Mouse (Mus musculus): Measurements from ENCODE around the gene Theg. TPM values are rescaled to one million over a fixed set of nuclear protein-coding genes. Genes with fewer than 3 reads are reported as not detected.

Theg gene
- total and polyA plus RNA-seq, 3 experiments = not detected

DNA sequence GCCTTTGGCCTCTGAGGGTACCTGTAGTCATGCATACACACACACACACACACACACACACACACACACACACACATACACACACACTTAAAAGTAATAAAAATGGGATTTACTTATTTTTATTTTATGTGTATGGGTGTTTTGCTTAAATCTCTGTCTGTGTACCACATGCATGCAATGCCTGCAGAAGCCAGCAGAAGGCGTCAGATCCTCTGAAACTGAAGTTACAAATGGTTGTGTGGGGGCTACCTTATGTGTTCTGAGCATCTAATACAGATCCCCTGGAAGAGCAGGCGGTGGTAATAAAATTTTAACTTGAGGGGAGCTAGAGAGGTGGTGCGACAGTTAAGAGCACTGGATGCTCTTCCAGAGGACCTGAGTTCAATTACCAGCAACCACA, 59.0 kb downstream of the Theg start:
- Histone ChIP-seq H3K4me3 (ENCODE audit: control insufficient read depth in 1 of 2, insufficient read depth in 1 of 2, low read depth in 2 of 2, low read length in 2 of 2) (no peak overlapping the region), H3K79me2 (ENCODE audit: control insufficient read depth, insufficient read depth, low read length, poor library complexity) (no peaks in the 10 kb centered on the region), H3K36me3 (ENCODE audit: control insufficient read depth in 1 of 2, insufficient read depth in 2 of 2, low read length in 2 of 2) (no peaks in the 10 kb centered on the region), H3K9me3 (replicated peaks; ENCODE audit: insufficient read depth, low read length) (no peaks in the 10 kb centered on the region), H3K27me3 (ENCODE audit: control insufficient read depth in 1 of 2, insufficient read depth in 2 of 2, low read length in 2 of 2) (no peaks in the 10 kb centered on the region), H3K9ac (ENCODE audit: control insufficient read depth, low read depth, low read length, poor library complexity, severe bottlenecking) (no peak overlapping the region), H3K4me1 (ENCODE audit: control insufficient read depth in 1 of 2, insufficient read depth in 2 of 2, low read length in 2 of 2) (no peaks in the 10 kb centered on the region), H3K27ac (ENCODE audit: control insufficient read depth, low read depth, low read length) (no peak overlapping the region)
- peak; percentile 31 for TF ChIP-seq SMC3 (IDR thresholded peaks at IDR 0.05; ENCODE audit: low read depth, low read length)
- no peak for TF ChIP-seq POLR2A (IDR thresholded peaks at IDR 0.05; ENCODE audit: control insufficient read depth in 1 of 2, insufficient read depth in 1 of 2, low read depth in 1 of 2, low read length in 2 of 2, poor library complexity in 1 of 2)
- no peak for TF ChIP-seq MEF2A (IDR thresholded peaks at IDR 0.05; ENCODE audit: extremely low read depth, insufficient replicate concordance, low read depth, low read length, poor library complexity, severe bottlenecking)
- peak; percentile 15 for TF ChIP-seq RAD21 (IDR thresholded peaks at IDR 0.05; ENCODE audit: low read depth, low read length)
- TF ChIP-seq NELFE (IDR thresholded peaks at IDR 0.05; ENCODE audit: low read depth, low read length) = no peak
- peak; percentile 21 to 55 (median 48); a peak in 5 of 6 replicates for TF ChIP-seq CTCF (IDR thresholded peaks at IDR 0.05 in 2 of 3, conservative IDR thresholded peaks at IDR 0.05 in 1 of 3; ENCODE audit: control insufficient read depth in 1 of 3, insufficient read depth in 1 of 3, low read depth in 2 of 3, low read length in 3 of 3, poor library complexity in 1 of 3, severe bottlenecking in 1 of 3)
- peak; percentile 38 for DNase-seq (ENCODE audit: low read depth, low spot score)

- Histone ChIP-seq H3K36me3 (ENCODE audit: control insufficient read depth in 1 of 2, insufficient read depth in 2 of 2, low read length in 2 of 2) (no peaks in the 10 kb centered on the region), H3K27me3 (ENCODE audit: control insufficient read depth in 1 of 2, insufficient read depth in 2 of 2, low read length in 2 of 2) (no peaks in the 10 kb centered on the region), H3K9ac (ENCODE audit: control insufficient read depth, low read depth, low read length, poor library complexity, severe bottlenecking) (no peak overlapping the region), H3K4me3 (ENCODE audit: control insufficient read depth in 1 of 2, insufficient read depth in 1 of 2, low read depth in 2 of 2, low read length in 2 of 2) (no peak overlapping the region), H3K27ac (ENCODE audit: control insufficient read depth, low read depth, low read length) (no peak overlapping the region), H3K9me3 (replicated peaks; ENCODE audit: insufficient read depth, low read length) (no peaks in the 10 kb centered on the region), H3K79me2 (ENCODE audit: control insufficient read depth, insufficient read depth, low read length, poor library complexity) (no peaks in the 10 kb centered on the region), H3K4me1 (ENCODE audit: control insufficient read depth in 1 of 2, insufficient read depth in 2 of 2, low read length in 2 of 2) (no peaks in the 10 kb centered on the region)
- TF ChIP-seq KAT2A (conservative IDR thresholded peaks at IDR 0.05; ENCODE audit: low read depth, low read length) = no peak
- TF ChIP-seq TBP (IDR thresholded peaks at IDR 0.05; ENCODE audit: low read depth, low read length) = no peak
- TF ChIP-seq MEF2A (IDR thresholded peaks at IDR 0.05; ENCODE audit: extremely low read depth, insufficient replicate concordance, low read depth, low read length, poor library complexity, severe bottlenecking) = no peak
- TF ChIP-seq NELFE (IDR thresholded peaks at IDR 0.05; ENCODE audit: low read depth, low read length) = no peak
- TF ChIP-seq TAL1 (IDR thresholded peaks at IDR 0.05; ENCODE audit: low read length) = no peak
- TF ChIP-seq POLR2AphosphoS5 (IDR thresholded peaks at IDR 0.05; ENCODE audit: borderline replicate concordance, low read depth, low read length) = no peak
- no peak for TF ChIP-seq RCOR1 (IDR thresholded peaks at IDR 0.05; ENCODE audit: low read depth, low read length)
- TF ChIP-seq MAZ (IDR thresholded peaks at IDR 0.05; ENCODE audit: low read depth, low read length) = no peak
- no peak for TF ChIP-seq ELF1 (IDR thresholded peaks at IDR 0.05; ENCODE audit: low read depth, low read length)
- no peak for TF ChIP-seq MAFK (IDR thresholded peaks at IDR 0.05; ENCODE audit: borderline replicate concordance, low read depth, low read length)
- TF ChIP-seq CTCF (IDR thresholded peaks at IDR 0.05 in 2 of 3, conservative IDR thresholded peaks at IDR 0.05 in 1 of 3; ENCODE audit: control insufficient read depth in 1 of 3, insufficient read depth in 1 of 3, low read depth in 2 of 3, low read length in 3 of 3, poor library complexity in 1 of 3, severe bottlenecking in 1 of 3) = no peak
- TF ChIP-seq BHLHE40 (IDR thresholded peaks at IDR 0.05; ENCODE audit: borderline replicate concordance, low read depth, low read length) = no peak
- TF ChIP-seq GABPA (IDR thresholded peaks at IDR 0.05; ENCODE audit: low read depth, low read length) = no peak
- TF ChIP-seq ZKSCAN1 (IDR thresholded peaks at IDR 0.05; ENCODE audit: low read depth, low read length) = no peak
- DNase-seq (ENCODE audit: low read depth, low spot score) = no peak
These were observed 59.7 kb downstream of the Theg start for GRCm38 (mm10) chr10:79527453-79527845.

Measured in MEL (cell line).